Mouse (Mus musculus) frontal cortex, postnatal 25 days (tissue): ENCODE results near the gene Tm4sf19.
A peak's percentile ranks its signal among the peaks of the same experiment; 100 is the strongest.
"Not testable (repeated sequence)": the region's sequence is repeated elsewhere in the genome, so short reads cannot be mapped to it uniquely, and the experiment has no call there.

Source experiments
- DNase-seq, 2 experiments: peaks; one replicate each; pipeline ENCODE4 v3.0.0; 2022; ENCODE audit warnings: low spot score in 2 of 2

The Tm4sf19 gene

GRCm38 (mm10) chr16:32430474-32431046, 30.3 kb downstream of the Tm4sf19 start, which contains the start of gene Pcyt1a:
Gene Pcyt1a (plus strand): TSS chr16:32430921.
- DNase-seq: peak; percentile 70 to 81

- no peak for DNase-seq
Observed at GRCm38 (mm10) chr16:32431047-32431591, 30.8 kb downstream of the Tm4sf19 start.

- no peak for DNase-seq
Observed at GRCm38 (mm10) chr16:32431926-32432325, 31.6 kb downstream of the Tm4sf19 start.

- no peak for DNase-seq
Observed at GRCm38 (mm10) chr16:32433138-32433537, 32.8 kb downstream of the Tm4sf19 start.

- DNase-seq: no peak
Observed at GRCm38 (mm10) chr16:32434066-32434465, 33.8 kb downstream of the Tm4sf19 start.

- no peak for DNase-seq
Observed at GRCm38 (mm10) chr16:32434691-32435090, 34.4 kb downstream of the Tm4sf19 start.

GRCm38 (mm10) chr16:32436657-32437056, 36.4 kb downstream of the Tm4sf19 start:
- DNase-seq: no peak

GRCm38 (mm10) chr16:32437266-32437665, 37.0 kb downstream of the Tm4sf19 start:
- no peak for DNase-seq

- DNase-seq: no peak
Observed at GRCm38 (mm10) chr16:32441432-32441831, 41.1 kb downstream of the Tm4sf19 start.

GRCm38 (mm10) chr16:32444615-32445014, 44.3 kb downstream of the Tm4sf19 start:
- DNase-seq: not testable (repeated sequence)

GRCm38 (mm10) chr16:32445558-32445957, 45.3 kb downstream of the Tm4sf19 start:
- no peak for DNase-seq

- no peak for DNase-seq
Observed at GRCm38 (mm10) chr16:32446563-32447138, 46.3 kb downstream of the Tm4sf19 start.

- DNase-seq: no peak
Observed at GRCm38 (mm10) chr16:32449665-32450064, 49.4 kb downstream of the Tm4sf19 start.

- no peak for DNase-seq
Observed at GRCm38 (mm10) chr16:32450133-32450532, 49.8 kb downstream of the Tm4sf19 start.

- DNase-seq: no peak
Observed at GRCm38 (mm10) chr16:32453102-32453501, 52.8 kb downstream of the Tm4sf19 start.

GRCm38 (mm10) chr16:32454646-32455045, 54.3 kb downstream of the Tm4sf19 start:
- no peak for DNase-seq

- no peak for DNase-seq
Observed at GRCm38 (mm10) chr16:32456086-32456485, 55.8 kb downstream of the Tm4sf19 start.

- no peak for DNase-seq
Observed at GRCm38 (mm10) chr16:32456761-32457160, 56.5 kb downstream of the Tm4sf19 start.
